Mouse (Mus musculus): Measurements from ENCODE around the gene H2bfm. TPM values are rescaled to one million over a fixed set of nuclear protein-coding genes. Genes with fewer than 3 reads are reported as not detected.

The H2bfm gene
- polyA plus RNA-seq, 1 experiment from 2014 or later = not detected

Other genes starting within 250 kb of the H2bfm start
- 18.2 and 18.9 TPM in 2 replicates for gene Tceal1, start 219.3 kb upstream of the H2bfm start, polyA plus RNA-seq (2015; fragmentation: Nextera tagmentation; extraction: Ambion mirVana)
- 508 and 542 TPM in 2 replicates for gene Morf4l2, start 183.6 kb upstream of the H2bfm start, polyA plus RNA-seq (2015; fragmentation: Nextera tagmentation; extraction: Ambion mirVana)
- 0.13 and 0.17 TPM in 2 replicates for gene Glra4, start 147.2 kb upstream of the H2bfm start, polyA plus RNA-seq (2015; fragmentation: Nextera tagmentation; extraction: Ambion mirVana)
- 33.6 and 36.5 TPM in 2 replicates for gene Plp1, start 104.7 kb upstream of the H2bfm start, polyA plus RNA-seq (2015; fragmentation: Nextera tagmentation; extraction: Ambion mirVana)
- gene Rab9b, start 58.6 kb upstream of the H2bfm start, polyA plus RNA-seq (2015; fragmentation: Nextera tagmentation; extraction: Ambion mirVana) = 16.9 and 17.5 TPM in 2 replicates
- gene Tmsb15b2, start 48.2 kb downstream of the H2bfm start, polyA plus RNA-seq (2015; fragmentation: Nextera tagmentation; extraction: Ambion mirVana) = 122 and 129 TPM in 2 replicates
- 12.3 and 13.1 TPM in 2 replicates for gene Tmsb15l, start 49.5 kb downstream of the H2bfm start, polyA plus RNA-seq (2015; fragmentation: Nextera tagmentation; extraction: Ambion mirVana)
- gene Tmsb15b1, start 49.5 kb downstream of the H2bfm start, polyA plus RNA-seq (2015; fragmentation: Nextera tagmentation; extraction: Ambion mirVana) = 36.6 and 43.6 TPM in 2 replicates
- gene Zcchc18, start 65.8 kb downstream of the H2bfm start, polyA plus RNA-seq (2015; fragmentation: Nextera tagmentation; extraction: Ambion mirVana) = 215 and 233 TPM in 2 replicates
- gene Slc25a53, start 111.0 kb downstream of the H2bfm start, polyA plus RNA-seq (2015; fragmentation: Nextera tagmentation; extraction: Ambion mirVana) = 13.1 and 15.8 TPM in 2 replicates
- 6.4 and 7.1 TPM in 2 replicates for gene Fam199x, start 122.3 kb downstream of the H2bfm start, polyA plus RNA-seq (2015; fragmentation: Nextera tagmentation; extraction: Ambion mirVana)
- gene Esx1, start 194.8 kb downstream of the H2bfm start, polyA plus RNA-seq (2015; fragmentation: Nextera tagmentation; extraction: Ambion mirVana) = not detected in 2 replicates